Mouse (Mus musculus) urinary bladder, postnatal 36 days (tissue): ENCODE measurements around the gene Sez6l.

Experiments
- DNase-seq, 2 experiments: peaks; one replicate each; pipeline ENCODE4 v3.0.0; 2022; ENCODE audit warnings: low spot score in 2 of 2, mixed read lengths in 1 of 2

Gene Sez6l

GRCm38 (mm10) chr5:112534146-112534545, 42.8 kb downstream of the Sez6l start:
- DNase-seq, result no peak

DNA sequence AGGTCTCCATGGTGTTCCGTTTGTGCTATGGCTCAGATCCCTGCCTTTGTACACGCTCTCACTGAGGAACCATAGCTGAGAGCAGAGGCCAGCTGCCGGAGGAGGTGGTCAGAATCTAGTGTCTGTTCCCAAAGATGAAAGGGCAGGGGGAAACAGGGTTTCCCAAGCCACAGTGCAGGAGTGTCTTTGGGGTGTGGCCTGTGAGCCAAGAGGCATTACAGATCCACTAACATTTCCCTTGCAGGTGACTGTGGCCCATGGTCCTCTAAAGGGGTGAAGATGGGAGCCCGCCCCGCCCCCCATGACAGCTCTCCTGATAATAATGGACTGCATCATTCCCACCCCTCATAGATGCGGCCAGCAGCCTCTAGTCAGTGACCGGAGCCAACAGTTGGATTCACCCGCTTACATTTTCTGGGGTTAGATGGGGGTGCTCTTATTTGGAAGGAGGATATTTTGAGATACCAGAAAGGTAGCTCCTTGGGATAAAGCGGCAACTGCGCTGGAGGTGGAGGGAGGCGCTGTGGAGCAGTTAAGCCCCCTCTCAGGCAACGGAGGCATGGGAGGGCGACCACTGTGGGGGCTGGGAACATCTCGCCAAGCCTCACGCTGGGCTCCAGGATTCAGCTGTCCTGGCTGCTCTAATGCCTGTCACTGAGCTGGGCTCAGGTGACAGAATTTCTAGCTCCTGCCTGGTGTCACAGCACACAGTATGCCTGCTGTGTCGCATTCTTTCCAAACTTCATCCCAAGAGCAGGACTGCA, 43.5 kb downstream of the Sez6l start:
- DNase-seq, result no peak

DNA sequence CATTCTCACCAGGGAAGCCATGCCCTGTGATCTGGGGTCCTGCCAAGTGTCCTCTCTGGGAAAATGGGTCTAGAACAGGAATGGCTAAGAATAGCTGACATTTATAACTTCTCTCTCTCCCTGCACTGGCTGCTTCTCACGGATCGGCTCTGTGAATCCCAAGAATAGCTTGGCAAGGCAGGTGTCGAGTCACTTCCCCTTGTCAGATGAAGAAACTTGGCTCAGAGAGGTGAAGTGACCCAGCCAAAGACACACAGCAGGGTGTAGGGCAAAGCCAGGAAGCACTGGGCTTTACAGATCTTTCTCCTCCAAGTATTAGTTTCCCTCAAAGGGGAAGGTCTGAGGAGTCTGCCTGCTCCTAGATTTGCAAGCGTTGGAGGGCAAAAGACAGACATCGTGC, 44.1 kb downstream of the Sez6l start:
- DNase-seq, result no peak

DNA sequence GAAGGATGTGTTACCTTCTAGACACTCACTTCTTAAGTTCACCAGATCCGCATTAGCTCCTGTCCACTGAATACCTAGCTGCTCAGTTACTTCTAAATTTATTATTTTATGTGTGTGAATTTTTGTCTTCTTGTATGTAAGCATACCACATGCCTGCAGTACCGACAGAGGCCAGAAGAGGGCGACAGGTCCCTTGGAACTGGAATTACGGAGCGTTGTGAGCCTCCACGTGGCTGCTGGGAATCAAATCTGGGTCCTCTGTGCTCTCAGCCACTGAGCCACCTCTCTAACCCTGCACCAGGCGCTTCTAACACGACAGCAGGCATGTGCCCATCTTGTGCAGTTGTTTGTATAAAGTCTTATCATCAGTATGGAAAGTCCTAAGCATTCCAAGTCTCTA, 44.8 kb downstream of the Sez6l start:
- no peak for DNase-seq

DNA sequence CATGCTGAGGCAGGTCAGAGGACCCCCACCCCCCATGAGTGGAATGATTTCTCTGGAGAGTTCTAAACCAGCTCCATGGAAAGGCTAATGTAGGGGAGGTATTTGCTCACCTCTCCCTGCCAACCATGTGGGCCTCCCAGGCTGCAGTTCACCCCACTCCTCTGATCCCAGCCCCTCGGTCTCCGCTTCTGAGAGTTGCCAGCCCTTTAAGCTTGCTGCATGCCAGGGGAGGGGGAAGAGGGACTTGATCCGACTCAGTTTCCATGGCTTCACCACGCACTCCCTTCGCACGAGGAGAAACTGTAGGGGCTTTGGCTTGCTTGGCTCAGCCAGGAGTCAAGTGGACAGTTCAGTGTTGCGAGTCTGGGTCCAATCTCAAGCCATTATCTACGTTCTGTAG, 45.9 kb downstream of the Sez6l start:
- DNase-seq, result no peak

GRCm38 (mm10) chr5:112526936-112527335, 50.0 kb downstream of the Sez6l start:
- no peak for DNase-seq

DNA sequence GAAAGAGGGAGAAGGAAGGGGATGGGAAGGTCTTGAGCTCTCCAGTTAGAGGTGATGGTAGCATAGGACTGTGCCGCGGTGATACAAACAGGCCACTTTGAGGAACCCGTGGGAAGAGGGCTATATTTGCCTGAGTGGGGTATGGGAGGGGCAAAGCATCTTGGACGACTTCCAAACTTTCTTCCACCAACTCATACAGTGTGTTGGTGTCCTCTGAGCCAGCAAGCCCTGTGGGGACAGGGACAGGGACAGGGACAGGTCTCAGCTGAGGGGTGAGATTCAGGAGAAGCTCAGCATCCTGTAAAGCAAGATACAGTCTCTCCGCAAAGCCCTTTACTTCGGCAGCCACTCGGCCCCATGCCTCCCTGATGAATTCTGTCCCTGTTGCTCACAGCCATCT, 50.5 kb downstream of the Sez6l start:
- no peak for DNase-seq

DNA sequence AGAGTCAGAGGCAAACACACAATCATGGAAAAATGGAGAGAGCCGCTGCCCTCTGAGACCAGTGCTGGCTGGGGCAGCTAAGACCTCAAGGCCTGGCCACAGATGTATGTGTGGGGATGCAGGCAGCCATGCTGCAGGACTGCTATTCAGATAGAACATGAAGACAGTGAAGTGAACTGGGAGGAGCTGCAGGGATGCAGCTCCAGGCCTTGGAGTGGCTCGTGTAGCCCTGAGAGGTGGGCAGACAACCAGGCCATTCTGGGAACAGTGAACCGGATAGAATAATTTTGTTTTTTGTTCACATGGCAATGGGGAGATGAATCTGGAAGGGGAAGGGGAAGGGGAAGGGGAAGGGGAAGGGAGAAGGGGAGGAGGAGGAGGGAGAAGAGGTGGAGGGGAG, 51.0 kb downstream of the Sez6l start:
- DNase-seq, result no peak

- DNase-seq, result no peak
These were observed 51.7 kb downstream of the Sez6l start for GRCm38 (mm10) chr5:112525271-112525670.

DNA sequence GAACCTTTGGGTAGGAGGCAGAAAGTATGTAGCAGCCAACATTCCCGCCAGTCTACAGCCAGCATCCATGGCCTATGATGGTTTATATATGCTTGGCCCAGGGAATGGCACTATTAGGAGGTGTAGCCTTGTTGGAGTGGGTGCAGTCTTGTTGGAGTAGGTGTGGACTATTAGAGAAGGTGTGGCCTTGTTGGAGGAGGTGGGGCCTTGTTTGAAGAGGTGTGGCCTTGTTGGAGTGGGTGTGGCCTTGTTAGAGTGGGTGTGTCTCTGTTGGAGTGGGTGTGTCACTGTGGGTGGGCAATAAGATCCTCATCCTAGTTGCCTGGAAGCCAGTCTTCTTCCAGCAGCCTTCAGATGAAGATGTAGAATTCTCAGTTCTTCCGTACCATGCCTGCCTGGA, 53.2 kb downstream of the Sez6l start:
- no peak for DNase-seq

DNA sequence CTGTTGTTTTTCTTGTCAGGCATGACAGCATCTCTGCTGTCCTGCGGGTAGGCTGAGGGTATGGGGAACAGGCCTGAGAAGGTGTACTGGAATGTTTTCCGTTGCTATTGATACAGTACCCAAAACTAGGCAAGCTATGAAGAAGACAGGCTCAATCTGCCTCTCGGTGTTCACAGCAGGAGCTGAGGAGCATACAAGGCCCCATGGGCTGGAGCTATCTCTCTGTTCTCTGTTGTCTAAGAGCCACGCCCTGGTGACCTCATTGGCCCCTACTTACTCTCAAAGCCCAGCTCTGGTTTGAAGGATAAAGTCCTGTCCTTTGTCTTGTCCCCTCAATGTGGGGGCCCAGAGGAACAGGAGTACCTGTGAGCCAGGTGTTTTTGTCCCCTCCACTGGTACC, 53.7 kb downstream of the Sez6l start:
- no peak for DNase-seq

DNA sequence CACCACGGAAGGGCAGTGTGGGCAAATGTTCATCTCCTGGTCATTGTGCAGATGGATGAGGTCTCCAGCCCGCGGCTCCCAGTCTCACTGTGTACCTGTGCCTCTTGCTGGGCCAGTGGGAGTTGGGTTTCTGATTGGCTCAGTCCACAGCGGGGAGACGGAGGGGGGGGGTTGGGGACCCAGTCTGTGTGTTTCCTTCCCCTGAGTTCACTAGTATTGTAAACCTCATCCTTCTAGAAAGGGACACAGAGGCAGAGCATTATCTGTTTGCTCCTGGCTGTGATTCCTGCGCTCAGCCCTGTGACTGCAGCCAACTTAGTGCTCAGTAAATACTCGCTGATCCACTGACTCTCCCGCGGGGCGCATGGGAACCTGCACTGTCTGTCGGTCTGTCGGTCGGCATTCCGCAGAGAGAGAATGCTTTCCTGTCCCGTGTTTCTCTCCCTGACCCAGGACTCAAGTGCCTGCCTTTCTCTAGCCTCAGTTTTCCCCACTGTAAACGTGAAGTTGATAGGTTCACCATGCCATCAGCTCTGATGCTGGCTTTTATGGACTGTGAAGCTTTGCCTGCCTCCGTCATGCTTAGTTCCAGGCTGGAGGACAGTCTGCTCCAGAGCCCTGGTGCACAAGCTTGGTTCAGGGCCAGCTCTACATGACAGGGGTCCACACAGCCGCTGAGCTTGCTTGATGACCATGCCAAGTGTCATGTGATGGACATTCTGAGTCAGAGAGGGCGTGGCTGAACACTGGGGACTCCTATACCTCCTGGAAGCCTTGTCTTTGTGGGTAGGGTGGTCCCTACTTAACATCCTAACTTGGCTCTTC, 55.1 kb downstream of the Sez6l start:
- DNase-seq, result no peak

DNA sequence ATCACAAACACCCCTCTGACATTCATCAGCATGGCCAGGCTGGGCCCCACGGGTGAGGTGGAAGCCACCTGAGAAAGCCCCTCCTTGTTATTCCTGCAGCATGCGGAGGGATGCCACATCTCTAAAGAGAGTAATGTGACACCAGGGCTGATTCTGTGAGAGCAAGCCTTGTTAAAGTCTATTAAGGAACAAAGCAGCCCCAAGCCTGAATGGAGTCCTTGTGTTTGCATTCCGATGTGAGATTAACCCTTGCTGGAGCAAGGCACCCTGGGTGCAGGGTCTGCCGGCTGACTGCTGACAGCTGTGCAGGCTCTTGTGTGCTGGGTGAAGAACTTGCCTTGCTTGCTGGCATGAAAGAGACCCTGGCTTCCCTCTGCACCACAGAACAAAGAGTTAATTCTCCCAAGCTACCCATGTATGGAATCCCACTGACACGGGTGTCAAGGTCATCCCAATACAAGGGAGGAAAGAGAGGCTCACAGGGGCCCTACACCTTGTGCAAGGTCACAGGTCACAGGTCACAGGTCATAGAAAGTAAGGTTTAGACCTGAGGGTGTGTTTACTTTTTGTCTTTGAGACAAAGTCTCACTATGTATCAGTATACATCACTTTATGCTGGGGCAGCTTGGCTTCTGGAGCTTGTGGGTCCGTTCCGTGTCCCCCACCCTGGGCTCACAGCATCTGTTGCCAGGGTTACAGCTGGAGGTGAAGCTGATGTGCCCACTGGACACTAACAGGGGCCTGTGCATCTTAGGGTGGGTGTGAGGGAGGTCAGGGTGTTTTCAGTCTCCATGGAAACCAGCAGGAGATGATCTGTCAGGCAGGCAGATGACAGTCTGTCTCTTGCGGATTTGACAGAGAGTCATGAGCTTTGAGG, 55.9 kb downstream of the Sez6l start:
- DNase-seq, result no peak

GRCm38 (mm10) chr5:112518773-112519172, 58.2 kb downstream of the Sez6l start:
- no peak for DNase-seq

DNA sequence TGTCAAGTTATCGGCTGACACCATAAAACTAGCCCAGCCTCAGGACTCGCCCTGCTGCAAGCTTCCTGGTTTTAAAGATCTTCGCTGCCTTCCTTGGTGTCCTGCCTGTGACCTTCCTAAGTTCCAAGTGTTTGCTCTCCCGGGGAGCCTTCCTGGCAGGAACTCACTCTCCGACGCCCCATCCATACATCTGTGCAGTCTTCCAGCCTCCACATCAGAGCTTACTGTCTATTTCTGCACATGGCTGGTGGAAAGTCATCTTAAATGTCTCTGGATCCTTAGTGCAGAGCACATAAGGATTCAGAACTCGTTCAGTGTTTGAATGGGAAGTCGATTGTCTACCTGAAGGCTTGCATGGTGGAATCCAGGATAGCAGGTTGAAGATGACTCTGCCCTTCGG, 59.5 kb downstream of the Sez6l start:
- no peak for DNase-seq

DNA sequence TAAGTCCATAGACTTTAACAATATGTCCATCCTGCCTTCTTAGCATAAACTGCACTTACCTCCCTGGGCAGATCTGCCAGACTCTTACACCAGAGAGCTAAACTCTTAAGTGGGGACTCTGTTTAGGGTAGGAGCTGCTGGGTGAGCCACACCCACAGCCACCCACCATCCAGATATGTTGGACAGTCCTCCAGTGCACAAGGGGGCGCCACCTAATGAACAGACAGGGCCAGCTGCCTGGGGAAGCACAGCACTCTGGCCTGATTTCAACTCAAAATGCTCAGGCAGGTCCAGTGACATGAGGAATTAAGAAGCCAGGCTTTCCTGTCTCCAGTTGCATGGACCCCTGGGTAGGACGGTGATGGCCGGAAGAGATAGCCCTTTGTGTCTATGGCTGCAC, 60.5 kb downstream of the Sez6l start:
- no peak for DNase-seq

DNA sequence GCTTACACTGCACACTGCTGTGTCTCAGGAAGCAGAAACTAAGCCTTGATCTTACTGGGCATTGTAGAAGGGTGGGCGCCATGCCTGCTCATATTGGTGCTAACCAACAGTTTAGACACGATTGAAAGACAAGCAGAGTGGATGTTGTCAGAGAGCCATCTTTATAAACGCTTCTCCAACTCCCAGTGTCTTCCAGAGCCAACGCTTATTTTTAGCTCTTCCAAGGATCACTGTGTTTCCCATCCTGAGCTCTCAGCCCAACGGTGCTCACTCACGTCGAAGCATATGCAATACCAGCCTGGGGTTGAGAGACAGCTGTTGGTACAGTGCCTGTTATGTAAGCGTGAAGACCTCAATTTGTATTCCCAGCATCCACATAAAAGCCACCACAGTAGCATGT, 66.6 kb downstream of the Sez6l start:
- no peak for DNase-seq

DNA sequence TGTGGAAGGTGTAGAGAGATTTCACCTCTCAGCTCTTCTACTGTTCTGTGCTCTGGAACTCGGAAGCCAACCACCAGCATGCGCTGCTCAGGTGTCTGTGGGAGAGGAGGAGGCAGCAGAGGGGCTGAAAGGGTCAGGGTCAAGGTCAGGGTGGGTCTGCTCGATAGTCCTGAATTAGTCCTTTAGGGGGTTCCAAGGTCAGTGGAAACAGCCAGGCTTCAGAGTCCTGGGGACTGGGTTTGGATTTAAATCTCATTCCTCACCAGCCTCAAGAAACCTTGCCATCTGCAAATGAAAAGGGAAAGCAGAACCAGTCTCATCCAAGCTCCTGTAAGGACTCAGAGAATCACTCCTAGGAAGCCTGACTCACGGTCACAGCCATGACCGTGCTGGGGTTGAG, 67.1 kb downstream of the Sez6l start:
- no peak for DNase-seq

DNA sequence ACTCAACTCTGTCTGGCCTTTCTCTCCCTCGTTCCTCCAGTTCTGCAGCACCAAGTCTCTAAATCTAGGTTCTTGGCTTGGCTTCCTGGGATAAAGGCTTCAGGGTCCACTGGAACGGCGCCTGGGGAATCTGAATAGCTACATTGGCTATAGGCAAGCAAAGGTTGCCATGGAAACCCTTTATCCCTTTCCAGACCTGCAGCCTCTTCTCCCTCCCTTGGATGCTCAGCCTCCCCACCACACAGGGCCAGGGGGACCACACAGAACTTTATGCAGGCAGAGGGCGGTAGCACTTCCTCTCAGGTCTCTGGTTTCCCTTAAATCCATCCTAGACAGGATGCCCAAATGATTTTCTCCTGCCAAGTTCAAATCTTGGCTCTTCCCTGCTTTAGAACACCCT, 71.4 kb downstream of the Sez6l start:
- no peak for DNase-seq

DNA sequence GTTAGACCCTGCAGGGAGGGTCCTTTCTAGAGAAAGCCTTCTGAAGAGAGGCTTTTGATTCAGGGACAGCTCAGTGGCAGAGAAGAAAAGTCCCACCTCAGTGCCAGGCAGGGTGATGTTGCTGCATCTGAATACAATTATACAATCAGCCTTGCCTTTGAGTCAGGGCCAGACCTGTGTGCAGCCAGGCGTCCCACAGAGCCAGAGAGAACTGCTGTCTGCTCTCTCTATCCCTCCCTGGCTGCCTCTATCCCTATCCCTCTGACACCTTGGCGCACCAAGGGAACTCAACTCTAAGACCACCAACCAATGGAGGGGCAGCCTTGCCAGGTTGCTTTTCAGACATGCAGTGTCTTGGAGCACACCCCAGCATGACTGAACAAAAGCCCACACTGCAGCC, 75.6 kb downstream of the Sez6l start:
- no peak for DNase-seq

DNA sequence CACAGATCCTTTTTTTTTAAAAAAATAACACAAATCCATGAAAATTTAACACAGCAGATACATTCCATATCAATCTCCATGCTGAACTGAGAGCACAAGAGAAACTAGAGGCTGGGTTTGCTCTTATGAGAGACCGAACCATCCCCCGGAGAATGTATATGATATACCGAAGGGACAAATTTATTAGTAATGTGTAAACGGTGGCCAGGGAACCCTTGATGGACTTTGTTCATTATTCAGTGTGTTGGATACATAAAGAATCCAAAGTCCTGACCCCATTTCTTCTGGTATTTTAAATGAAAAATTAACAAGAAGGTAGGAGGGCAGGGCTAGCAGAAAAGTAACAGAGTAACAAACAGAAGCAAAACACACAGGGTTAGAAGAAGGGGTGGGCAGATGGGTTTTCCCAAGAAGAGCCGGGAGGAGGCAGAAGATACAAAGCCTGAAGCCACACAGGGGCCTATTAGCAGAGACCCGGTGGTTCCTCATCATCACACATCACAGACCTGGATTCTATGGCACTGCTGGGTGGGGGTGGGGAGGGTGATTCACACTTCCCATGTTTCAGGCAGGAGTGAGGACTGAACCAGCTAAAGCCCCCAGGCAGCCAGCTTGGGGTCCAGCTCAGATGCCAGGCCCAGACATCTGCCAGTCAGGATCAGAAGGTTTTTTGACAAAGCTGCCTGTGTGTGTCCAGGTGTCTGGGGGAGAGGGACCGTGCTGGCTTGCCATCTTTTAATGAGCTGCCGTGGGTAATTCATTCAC, 76.9 kb downstream of the Sez6l start:
- DNase-seq, result no peak
